Mouse (Mus musculus) forebrain, embryonic 12.5 days (tissue): ENCODE measurements around the gene Hsf2. TPM values are rescaled to one million over a fixed set of nuclear protein-coding genes. Genes with fewer than 3 reads are reported as not detected.

ENCODE experiments used
- ATAC-seq: fragments of 200-750 bp; cut with Nextera tagmentation; 2 replicates; pipeline ENCODE4 v1.8.0; 2017; ENCODE audit warnings: moderate TSS enrichment; ENCODE audit not compliant: low FRiP score
- H3K27ac ChIP-seq: fragments of 300-500 bp; sonication (generic); 2 replicates; pipeline ENCODE4 v1.5.1; 2016; ENCODE audit warnings: mild to moderate bottlenecking
- H3K27me3 ChIP-seq: fragments of 300-500 bp; sonication (generic); 2 replicates; pipeline ENCODE4 v1.6.1; 2016; ENCODE audit warnings: mild to moderate bottlenecking
- H3K36me3 ChIP-seq: fragments of 300-500 bp; sonication (generic); replicated peaks from 2 replicates; pipeline ENCODE4 v1.6.1; 2016; ENCODE audit warnings: mild to moderate bottlenecking
- H3K4me1 ChIP-seq: fragments of 300-500 bp; sonication (generic); 2 replicates; pipeline ENCODE4 v1.6.1; 2016
- H3K4me2 ChIP-seq: fragments of 300-500 bp; sonication (generic); 2 replicates; pipeline ENCODE4 v1.6.1; 2016; ENCODE audit warnings: mild to moderate bottlenecking, moderate library complexity
- H3K4me3 ChIP-seq: fragments of 300-500 bp; sonication (generic); replicated peaks from 2 replicates; pipeline ENCODE4 v1.5.1; 2016; ENCODE audit warnings: mild to moderate bottlenecking
- H3K9ac ChIP-seq: fragments of 300-500 bp; sonication (generic); 2 replicates; pipeline ENCODE4 v1.6.1; 2016; ENCODE audit warnings: mild to moderate bottlenecking
- H3K9me3 ChIP-seq: fragments of 300-500 bp; sonication (generic); 2 replicates; pipeline ENCODE4 v1.6.1; 2016
- WGBS: fragments of 180-500 bp; shearing (Covaris S2); methylation state at CpG from one replicate; pipeline ENCODE4 v1.1.7; 2016; 5-methylcytosine and 5-hydroxymethylcytosine counted together
- polyA plus RNA-seq: library from polyadenylated mRNA; unstranded; fragments of >200 nt; fragmentation: Nextera tagmentation; extraction: Ambion mirVana; gene quantifications from 2 replicates; pipeline ENCODE4 v1.2.1, GENCODE M21; 2016

Gene Hsf2
- polyA plus RNA-seq, 1 experiment from 2014 or later = 64.1 TPM

DNA sequence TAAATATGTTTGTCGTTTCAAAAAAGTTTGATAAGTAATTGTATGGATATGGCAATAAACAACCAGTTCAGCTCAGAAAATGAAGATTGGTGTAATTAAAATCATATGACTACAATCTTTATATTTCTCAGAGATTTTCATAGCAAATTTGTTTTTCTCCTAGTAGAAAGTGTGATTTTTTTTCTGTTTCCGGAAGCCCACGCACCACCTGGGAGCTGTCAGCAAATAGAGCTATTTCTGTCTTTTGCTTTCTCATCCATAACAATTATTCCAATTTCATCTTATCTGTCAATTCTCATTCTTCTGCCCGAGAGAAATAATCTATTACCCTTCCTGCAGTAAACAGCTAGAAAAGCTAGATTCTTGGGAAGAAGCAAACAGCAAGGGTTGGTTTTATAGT is 63.4 kb downstream of the Hsf2 start:
- Histone ChIP-seq H3K4me2 (no peak overlapping the region), H3K4me3 (no peak overlapping the region), H3K36me3 (no peaks in the 10 kb centered on the region), H3K9ac (no peak overlapping the region), H3K27me3 (no peaks in the 10 kb centered on the region), H3K27ac (no peak overlapping the region), H3K4me1 (no peaks in the 10 kb centered on the region), H3K9me3 (no peaks in the 10 kb centered on the region)
- ATAC-seq = no peak
- WGBS = 82% methylated on average over 4 of the region's 4 CpGs

- Histone ChIP-seq H3K9me3 (no peaks in the 10 kb centered on the region), H3K36me3 (no peaks in the 10 kb centered on the region), H3K4me1 (no peaks in the 10 kb centered on the region), H3K27ac (no peak overlapping the region), H3K9ac (no peak overlapping the region), H3K4me2 (no peak overlapping the region), H3K27me3 (no peaks in the 10 kb centered on the region), H3K4me3 (no peak overlapping the region)
- ATAC-seq = no peak
- 98% methylated on average over 1 of the region's 1 CpGs for WGBS
Measured at GRCm38 (mm10) chr10:57553719-57554118, 67.5 kb downstream of the Hsf2 start.

DNA sequence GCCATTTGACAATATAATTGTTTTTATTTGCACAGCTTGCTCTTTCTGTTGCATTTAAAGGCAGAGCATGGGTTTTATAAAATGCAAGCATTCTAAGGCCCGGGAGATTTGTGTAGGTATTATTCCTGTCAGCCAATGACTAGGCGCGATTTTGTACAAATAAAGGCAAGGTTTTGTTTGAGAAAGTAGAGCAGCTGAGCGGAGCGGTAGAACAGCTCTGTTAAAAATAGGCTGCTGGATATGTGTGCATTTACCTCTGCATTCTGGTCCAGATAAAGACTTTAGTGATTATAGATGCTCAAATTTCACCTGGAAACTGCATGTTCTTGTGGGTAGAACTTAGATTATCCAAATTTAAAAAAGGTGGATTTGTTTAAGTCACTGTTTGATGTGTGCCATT is 71.4 kb downstream of the Hsf2 start:
- Histone ChIP-seq H3K4me3 (no peak overlapping the region), H3K9ac (no peak overlapping the region), H3K4me1 (no peaks in the 10 kb centered on the region), H3K27ac (no peak overlapping the region), H3K36me3 (no peaks in the 10 kb centered on the region), H3K27me3 (no peaks in the 10 kb centered on the region), H3K4me2 (no peak overlapping the region), H3K9me3 (no peaks in the 10 kb centered on the region)
- no peak for ATAC-seq
- WGBS = 66% methylated on average over 5 of the region's 5 CpGs

Other genes with a start within 250 kb of the Hsf2 start
- 211 and 213 TPM in 2 replicates for gene Serinc1, start 46.1 kb downstream of the Hsf2 start, polyA plus RNA-seq
- 1.0 and 2.4 TPM in 2 replicates for gene Pkib, start 145.6 kb downstream of the Hsf2 start, polyA plus RNA-seq